Mouse (Mus musculus): Measurements from ENCODE around the gene Nrtn. TPM values are rescaled to one million over a fixed set of nuclear protein-coding genes. Genes with fewer than 3 reads are reported as not detected.

Nrtn gene
- polyA plus RNA-seq, 1 experiment from 2014 or later = 7.1 TPM

DNA sequence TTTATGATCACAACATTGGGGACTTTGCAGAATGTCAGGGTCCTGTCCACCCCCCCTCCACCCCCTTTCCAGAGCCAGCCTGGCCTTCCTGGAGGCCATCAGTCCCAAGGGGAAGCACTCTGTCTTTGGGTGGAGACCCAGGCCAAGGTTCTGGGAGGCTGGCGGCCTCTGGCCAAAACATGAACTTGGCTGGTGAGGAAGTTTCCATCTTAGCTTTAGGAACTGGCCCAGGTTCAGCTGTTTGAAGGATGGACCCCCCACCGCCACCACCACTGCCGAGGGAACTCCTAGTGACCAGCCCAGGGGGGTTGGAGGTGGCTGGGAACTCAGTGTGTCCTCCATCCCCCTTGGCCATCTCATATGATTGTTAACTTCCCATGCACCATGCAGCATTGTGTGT, 3.7 kb upstream of the Nrtn start:
- no peak for ATAC-seq (replicated peaks; ENCODE audit: low FRiP score)
- Histone ChIP-seq H3K4me2 (no peak overlapping the region), H3K4me3 (replicated peaks) (no peak overlapping the region), H3K9ac (no peak overlapping the region), H3K4me1 (peaks cover 49% of the 10 kb centered on the region), H3K27ac (no peak overlapping the region), H3K9me3 (replicated peaks) (no peaks in the 10 kb centered on the region), H3K36me3 (no peaks in the 10 kb centered on the region), H3K27me3 (peaks cover 22% of the 10 kb centered on the region)
- 62% methylated on average over 3 of the region's 3 CpGs for WGBS

DNA sequence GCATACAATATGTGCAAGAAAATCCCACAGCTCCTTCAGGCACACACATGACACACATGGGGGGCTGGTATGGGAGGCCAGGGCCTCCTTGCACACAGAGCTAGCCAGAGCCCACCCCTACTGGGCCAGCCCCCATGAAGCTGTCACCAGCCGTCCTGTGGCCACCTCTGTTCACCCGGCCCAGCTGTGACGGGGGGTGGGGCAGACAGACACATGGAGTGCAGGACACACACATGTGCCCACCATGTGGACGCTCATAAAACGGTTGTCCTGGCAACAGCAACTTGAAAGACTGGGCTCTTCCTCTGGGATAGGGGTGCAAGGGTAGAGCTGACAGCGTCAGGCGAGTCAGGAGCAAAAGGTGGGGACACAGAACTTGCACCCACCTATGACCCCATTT, 1.9 kb upstream of the Nrtn start:
- Histone ChIP-seq H3K4me3 (replicated peaks) (no peak overlapping the region), H3K4me1 (peaks cover 50% of the 10 kb centered on the region), H3K27me3 (peaks cover 41% of the 10 kb centered on the region), H3K4me2 (no peak overlapping the region), H3K9ac (no peak overlapping the region), H3K9me3 (replicated peaks) (no peaks in the 10 kb centered on the region), H3K27ac (no peak overlapping the region), H3K36me3 (no peaks in the 10 kb centered on the region)
- no peak for ATAC-seq (replicated peaks; ENCODE audit: low FRiP score)
- 36% methylated on average over 7 of the region's 7 CpGs for WGBS

DNA sequence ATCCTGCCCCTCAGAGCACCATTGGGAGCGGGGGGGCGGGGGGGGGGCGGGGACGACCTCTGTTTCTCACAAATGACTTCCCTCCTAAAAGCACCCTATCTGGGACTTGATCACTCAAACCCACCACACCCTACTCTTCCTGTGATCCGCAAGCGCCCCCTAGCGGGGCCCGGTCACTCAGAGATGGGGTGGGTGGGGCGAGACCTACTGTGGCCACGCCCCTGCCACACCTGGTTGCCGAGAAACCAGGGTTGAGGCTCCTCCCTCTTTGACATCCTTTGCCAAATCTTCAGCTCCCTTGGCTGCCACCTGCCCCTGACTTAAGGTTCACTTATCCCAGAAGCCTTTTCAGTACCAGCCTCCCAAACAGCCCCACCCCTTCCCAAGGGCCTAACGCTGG, 802 bp upstream of the Nrtn start:
- Histone ChIP-seq H3K4me1 (peaks cover 54% of the 10 kb centered on the region), H3K4me3 (replicated peaks) (no peak overlapping the region), H3K4me2 (peak overlapping the region; percentile 99), H3K27me3 (peaks cover 52% of the 10 kb centered on the region), H3K27ac (no peak overlapping the region), H3K9me3 (replicated peaks) (no peaks in the 10 kb centered on the region), H3K9ac (no peak overlapping the region), H3K36me3 (no peaks in the 10 kb centered on the region)
- ATAC-seq (replicated peaks; ENCODE audit: low FRiP score) = 0 out of 2 replicates have a peak, but pooled peaks have one; percentile 7
- WGBS = 5% methylated on average over 12 of the region's 12 CpGs

DNA sequence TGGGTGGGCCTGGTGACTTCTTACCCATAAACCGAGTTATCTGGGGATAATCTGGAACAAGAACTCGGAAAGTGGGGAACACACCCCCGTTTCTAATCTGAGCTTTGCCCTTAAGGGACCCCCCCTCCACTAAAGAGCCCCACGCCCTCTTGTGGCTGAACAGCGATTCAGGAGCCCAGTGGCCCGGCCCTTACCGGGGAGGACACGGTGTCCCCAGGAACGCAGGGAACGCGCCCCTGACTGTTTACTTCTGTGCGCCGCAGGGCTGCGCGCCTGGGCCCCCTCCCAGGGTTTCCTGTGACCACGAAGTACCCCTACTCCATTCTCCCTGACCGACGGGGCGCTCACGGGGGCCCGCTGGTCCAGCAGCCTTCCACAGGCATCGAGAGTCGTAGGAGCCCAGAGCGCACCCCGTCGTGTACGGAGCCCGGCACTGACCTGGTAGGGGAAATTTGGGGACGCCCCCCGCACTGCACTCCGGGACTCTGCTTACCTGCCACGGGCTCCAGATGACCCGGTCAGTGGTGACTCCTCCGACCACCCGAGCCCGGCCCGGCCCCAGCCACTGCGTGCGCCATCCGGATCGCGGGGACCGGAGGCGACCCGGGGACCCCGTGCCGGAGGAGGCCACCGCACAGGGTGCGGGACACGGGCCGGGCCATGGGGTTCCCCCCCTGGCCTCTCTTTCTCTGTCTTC, 479 bp downstream of the Nrtn start:
- WGBS = under 1% methylated on average over 50 of the region's 51 CpGs

DNA sequence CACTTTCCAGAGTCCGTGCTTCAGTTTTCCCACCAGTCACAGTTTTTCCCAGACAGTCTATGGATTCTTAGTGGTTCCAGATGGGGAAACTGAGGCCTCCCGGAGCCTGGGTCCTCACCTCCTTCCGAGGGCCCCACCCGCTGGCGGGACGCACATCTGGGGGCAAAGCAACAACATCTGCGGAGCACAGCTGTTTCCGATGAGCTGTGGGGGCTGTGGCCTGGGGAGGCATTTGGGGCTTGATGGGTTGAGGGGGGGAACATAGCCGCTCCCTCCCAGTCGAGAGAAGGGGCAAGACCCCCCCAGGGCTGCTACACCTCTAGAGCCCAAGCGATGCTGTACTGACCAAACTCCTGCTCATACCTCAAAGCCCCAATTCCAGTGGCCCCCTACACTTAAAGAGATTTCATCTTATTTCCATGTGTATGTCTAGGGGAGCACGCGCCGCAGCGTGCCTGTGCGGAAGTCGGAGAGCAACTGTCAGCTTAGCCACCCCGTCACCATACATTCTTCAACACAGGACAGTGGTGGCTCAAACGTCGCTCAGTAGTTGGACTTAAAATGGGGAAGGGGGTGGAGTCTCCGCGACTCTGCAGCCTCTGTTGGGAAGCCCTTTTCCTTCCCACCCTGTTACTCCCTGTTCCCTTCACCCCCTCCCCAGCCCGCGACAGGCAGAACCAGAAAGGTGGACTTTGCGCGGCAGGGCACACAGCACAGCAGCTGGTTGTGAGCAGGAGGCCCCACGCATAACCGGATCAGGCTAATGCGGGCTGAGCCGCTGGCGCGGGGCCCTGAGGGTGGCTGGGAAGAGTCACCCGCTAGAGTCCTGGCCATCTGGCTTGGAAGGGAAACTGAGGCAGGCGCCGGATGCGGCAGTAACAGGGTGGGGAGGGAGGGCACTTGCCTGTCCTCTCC, 2.8 kb downstream of the Nrtn start:
- Histone ChIP-seq H3K4me1 (peaks cover 44% of the 10 kb centered on the region), H3K27me3 (peaks cover 78% of the 10 kb centered on the region), H3K9me3 (replicated peaks) (no peaks in the 10 kb centered on the region), H3K4me2 (peak overlapping the region; percentile 33), H3K4me3 (replicated peaks) (0 out of 2 replicates have a peak overlapping the region, but pooled peaks have one; percentile 3), H3K9ac (no peak overlapping the region), H3K27ac (no peak overlapping the region), H3K36me3 (no peaks in the 10 kb centered on the region)
- ATAC-seq (replicated peaks; ENCODE audit: low FRiP score) = no peak
- WGBS = 12% methylated on average over 36 of the region's 36 CpGs

More for the DNA sequence above, 479 bp downstream of the Nrtn start:
- Histone ChIP-seq H3K27me3 (peaks cover 64% of the 10 kb centered on the region), H3K27ac (no peak overlapping the region), H3K4me3 (replicated peaks) (peak overlapping the region; percentile 57), H3K9me3 (replicated peaks) (no peaks in the 10 kb centered on the region), H3K36me3 (no peaks in the 10 kb centered on the region), H3K4me1 (peaks cover 42% of the 10 kb centered on the region), H3K4me2 (peak overlapping the region; percentile 99), H3K9ac (peak overlapping the region; percentile 66)
- ATAC-seq (replicated peaks; ENCODE audit: low FRiP score) = peak; percentile 11; the same call in 1 of the 2 replicates

DNA sequence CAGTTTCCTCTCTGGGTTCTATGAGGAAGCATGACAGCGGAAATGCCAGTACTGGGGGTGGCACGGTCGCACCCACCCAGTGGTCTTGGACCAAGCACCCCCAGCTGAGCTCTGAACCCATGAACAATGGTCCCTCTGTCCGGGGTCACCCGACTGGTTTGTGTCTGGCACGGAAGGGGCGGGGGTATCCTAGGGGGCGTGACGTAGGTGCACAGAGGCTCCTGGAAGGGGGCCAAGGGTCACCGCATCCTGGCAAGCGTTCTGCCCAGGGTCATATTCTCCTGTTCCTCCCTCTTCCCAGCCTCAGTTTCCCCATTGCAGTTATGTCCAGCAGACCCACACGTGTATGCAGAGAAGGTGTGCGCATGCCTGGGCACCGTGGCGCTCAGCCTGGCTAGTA, 3.9 kb downstream of the Nrtn start:
- Histone ChIP-seq H3K9ac (no peak overlapping the region), H3K4me1 (peaks cover 44% of the 10 kb centered on the region), H3K4me3 (replicated peaks) (no peak overlapping the region), H3K27ac (no peak overlapping the region), H3K27me3 (peaks cover 78% of the 10 kb centered on the region), H3K36me3 (no peaks in the 10 kb centered on the region), H3K9me3 (replicated peaks) (no peaks in the 10 kb centered on the region), H3K4me2 (no peak overlapping the region)
- no peak for ATAC-seq (replicated peaks; ENCODE audit: low FRiP score)
- WGBS = 19% methylated on average over 15 of the region's 15 CpGs

DNA sequence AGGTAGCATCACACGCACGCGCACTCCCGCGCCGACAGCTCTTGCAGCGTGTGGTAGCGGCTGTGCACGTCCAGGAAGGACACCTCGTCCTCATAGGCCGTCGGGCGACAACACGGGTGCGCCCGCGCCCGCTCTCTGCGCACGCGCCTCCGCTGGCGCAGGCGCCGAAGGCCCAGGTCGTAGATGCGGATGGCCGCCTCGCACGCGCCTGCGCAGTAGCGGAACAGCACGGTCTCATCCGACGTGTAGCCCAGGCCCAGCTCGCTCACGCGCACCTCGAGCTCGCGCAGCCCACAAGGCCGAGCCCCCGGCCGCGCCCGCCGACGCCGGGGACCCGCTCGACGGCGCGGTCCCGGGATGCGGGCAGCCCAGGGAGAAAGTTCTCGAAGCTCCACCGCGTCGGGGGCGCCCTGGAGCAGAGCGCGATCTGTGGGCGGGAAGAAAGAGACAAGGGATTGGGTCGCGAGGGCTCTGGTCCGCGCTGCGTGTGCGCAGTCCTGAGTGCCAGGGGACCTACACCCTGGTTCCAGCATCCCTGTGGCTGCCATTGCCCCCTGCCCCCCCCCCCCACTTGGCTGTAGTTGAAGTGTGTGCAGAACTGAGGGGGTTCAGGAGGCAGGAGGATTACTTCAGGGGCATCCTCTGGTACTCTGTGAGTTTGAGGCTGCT, 5.8 kb downstream of the Nrtn start:
- Histone ChIP-seq H3K36me3 (no peaks in the 10 kb centered on the region), H3K4me1 (peaks cover 26% of the 10 kb centered on the region), H3K9ac (peak overlapping the region; percentile 2; the same call in 1 of the 2 replicates), H3K4me3 (replicated peaks) (peak overlapping the region; percentile 37), H3K9me3 (replicated peaks) (no peaks in the 10 kb centered on the region), H3K27ac (no peak overlapping the region), H3K27me3 (peaks cover 66% of the 10 kb centered on the region), H3K4me2 (peak overlapping the region; percentile 57)
- WGBS = 19% methylated on average over 71 of the region's 71 CpGs
- ATAC-seq (replicated peaks; ENCODE audit: low FRiP score) = peak; percentile 59

DNA sequence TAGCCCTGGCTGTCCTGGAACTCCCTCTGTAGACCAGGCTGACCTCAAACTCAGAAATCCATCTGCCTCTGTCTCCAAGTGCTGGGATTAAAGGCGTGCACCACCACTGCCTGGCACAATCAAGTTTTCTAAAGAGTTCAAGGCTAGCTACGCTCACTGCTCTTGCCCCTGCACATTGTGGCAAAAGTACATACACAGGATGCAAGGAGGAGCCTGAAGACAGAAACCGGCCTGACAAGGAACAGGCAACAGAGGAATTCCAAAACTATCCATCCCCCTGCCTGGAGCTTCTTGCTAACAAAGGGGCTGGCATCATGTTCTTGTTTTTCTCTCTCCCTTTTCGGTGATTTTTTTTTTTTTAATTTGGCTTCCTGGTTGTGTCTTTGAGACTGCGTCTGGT, 13.2 kb downstream of the Nrtn start:
- H3K27me3 ChIP-seq = no peaks in the 10 kb centered on the region
- H3K9me3 ChIP-seq (replicated peaks) = no peaks in the 10 kb centered on the region
- no peak overlapping the region for H3K9ac ChIP-seq
- H3K4me2 ChIP-seq = no peak overlapping the region
- WGBS = 65% methylated on average over 5 of the region's 5 CpGs
- H3K4me3 ChIP-seq (replicated peaks) = no peak overlapping the region
- H3K27ac ChIP-seq = no peak overlapping the region
- no peak for ATAC-seq (replicated peaks; ENCODE audit: low FRiP score)
- no peaks in the 10 kb centered on the region for H3K4me1 ChIP-seq
- no peaks in the 10 kb centered on the region for H3K36me3 ChIP-seq

DNA sequence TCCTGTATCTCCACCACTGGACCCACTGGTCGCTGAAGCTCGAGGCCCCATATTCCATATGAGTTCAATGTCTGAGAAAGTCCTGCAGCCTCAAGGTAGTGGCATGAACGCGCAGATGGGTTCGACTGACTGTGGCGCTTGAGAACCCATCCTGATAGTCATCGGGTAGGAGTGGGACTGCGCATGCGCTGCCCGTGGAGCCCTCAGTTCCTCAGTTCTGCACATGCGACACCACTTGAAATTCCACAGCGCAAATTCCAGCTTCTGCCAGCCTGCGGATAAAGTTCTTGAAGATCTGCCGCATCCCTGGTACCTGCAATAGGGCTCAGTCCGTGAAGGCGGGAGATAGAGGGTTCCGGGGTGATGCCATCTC, 16.6 kb downstream of the Nrtn start:
- no peak for ATAC-seq (replicated peaks; ENCODE audit: low FRiP score)
- no peaks in the 10 kb centered on the region for H3K9me3 ChIP-seq (replicated peaks)
- H3K36me3 ChIP-seq = no peaks in the 10 kb centered on the region
- no peak overlapping the region for H3K4me2 ChIP-seq
- H3K4me1 ChIP-seq = no peaks in the 10 kb centered on the region
- H3K9ac ChIP-seq = no peak overlapping the region
- no peaks in the 10 kb centered on the region for H3K27me3 ChIP-seq
- no peak overlapping the region for H3K4me3 ChIP-seq (replicated peaks)
- 79% methylated on average over 17 of the region's 17 CpGs for WGBS
- no peak overlapping the region for H3K27ac ChIP-seq

DNA sequence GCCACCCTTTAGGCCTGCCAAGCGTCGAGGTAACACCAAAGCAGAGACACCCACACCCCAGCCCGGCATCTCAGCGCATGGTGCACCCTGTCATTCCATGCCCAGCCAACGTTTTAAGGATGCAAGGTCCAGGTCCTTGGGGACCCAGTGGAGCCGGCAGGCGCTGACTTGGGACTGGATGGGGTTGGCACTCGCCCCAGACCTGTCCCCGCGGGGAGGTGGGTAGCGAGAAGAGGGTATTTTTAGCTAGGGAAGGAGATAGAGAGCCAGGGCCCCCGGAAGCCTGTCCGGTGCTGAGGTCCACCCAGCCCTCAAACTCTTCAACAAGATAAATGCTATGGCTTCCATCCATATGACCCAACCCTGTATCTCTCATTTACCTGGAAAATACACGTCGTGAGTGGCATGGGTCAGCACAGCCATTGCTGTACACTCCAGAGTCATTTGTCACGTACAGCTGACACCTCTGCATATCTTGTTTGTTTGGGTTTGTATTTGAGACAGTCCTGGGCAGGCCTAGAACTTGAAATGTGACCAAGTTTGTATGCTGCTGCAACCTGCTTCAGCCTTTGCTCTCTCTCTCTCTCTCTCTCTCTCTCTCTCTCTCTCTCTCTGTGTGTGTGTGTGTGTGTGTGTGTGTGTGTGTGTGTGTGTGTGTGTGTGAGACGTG, 17.1 kb downstream of the Nrtn start:
- Histone ChIP-seq H3K27ac (no peak overlapping the region), H3K4me1 (no peaks in the 10 kb centered on the region), H3K9me3 (replicated peaks) (no peaks in the 10 kb centered on the region), H3K4me3 (replicated peaks) (no peak overlapping the region), H3K36me3 (no peaks in the 10 kb centered on the region), H3K4me2 (no peak overlapping the region), H3K9ac (no peak overlapping the region), H3K27me3 (no peaks in the 10 kb centered on the region)
- WGBS = 78% methylated on average over 17 of the region's 17 CpGs
- ATAC-seq (replicated peaks; ENCODE audit: low FRiP score) = no peak

DNA sequence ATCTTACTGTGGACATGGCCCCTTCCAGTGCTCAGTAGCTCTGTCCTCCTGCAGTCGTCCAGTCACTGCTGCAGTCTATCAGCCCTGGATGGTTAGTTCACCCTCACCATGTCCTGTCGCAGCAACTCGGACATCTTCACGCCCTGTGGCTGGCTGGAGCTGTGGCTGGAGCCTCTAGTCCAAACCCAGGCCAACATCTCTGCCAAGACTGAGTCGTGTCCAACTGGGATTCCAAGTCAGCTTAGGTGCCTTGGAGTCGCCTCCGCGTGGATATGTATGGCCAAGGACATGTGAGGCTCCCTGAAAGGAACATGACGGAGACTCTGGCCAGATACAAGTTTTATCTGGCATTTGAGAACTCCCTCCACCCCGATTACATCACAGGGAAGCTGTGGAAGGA, 19.1 kb downstream of the Nrtn start:
- ATAC-seq (replicated peaks; ENCODE audit: low FRiP score) = no peak
- Histone ChIP-seq H3K27ac (no peak overlapping the region), H3K4me1 (no peaks in the 10 kb centered on the region), H3K36me3 (no peaks in the 10 kb centered on the region), H3K27me3 (0 out of 2 replicates have a peak, but pooled peaks cover 4% of the 10 kb centered on the region), H3K4me3 (replicated peaks) (no peak overlapping the region), H3K9ac (no peak overlapping the region), H3K4me2 (no peak overlapping the region), H3K9me3 (replicated peaks) (no peaks in the 10 kb centered on the region)
- 83% methylated on average over 10 of the region's 10 CpGs for WGBS

Data from kidney, embryonic 15.5 days (tissue).